Mouse (Mus musculus) cortical plate, adult 2 months (tissue): Measurements from ENCODE around the gene Ehd2.

Experiments used
- CTCF ChIP-seq: fragments of 200-500 bp; IDR thresholded peaks from 2 replicates; pipeline ENCODE4 v1.5.1; 2011; ENCODE audit warnings: mild to moderate bottlenecking, control low read depth, low read length; ENCODE audit not compliant: insufficient read depth; ENCODE audit errors: extremely low read depth
- POLR2A ChIP-seq: fragments of 200-500 bp; IDR thresholded peaks from 2 replicates; pipeline ENCODE4 v1.6.1; 2011; ENCODE audit warnings: mild to moderate bottlenecking, low read length, control low read depth; ENCODE audit not compliant: insufficient read depth; ENCODE audit errors: extremely low read depth

GRCm38 (mm10) chr7:15987661-15988356 lies 20.4 kb upstream of the Ehd2 start:
- TF ChIP-seq CTCF: no peak
- TF ChIP-seq POLR2A: no peak
